Mouse (Mus musculus): ENCODE results near the gene Ptprg. TPM values are rescaled to one million over a fixed set of nuclear protein-coding genes. Genes with fewer than 3 reads are reported as not detected.

Gene Ptprg
- polyA plus RNA-seq (2015; fragmentation: Nextera tagmentation; extraction: Ambion mirVana), result 16.4 and 17.3 TPM in 2 replicates

GRCm38 (mm10) chr14:11553273-11553665 is at the start of gene Ptprg:
Gene Ptprg, plus strand, starts transcription at chr14:11553532.
- H3K4me2 ChIP-seq, result peak within 1 kb of the TSS; percentile 90
- H3K4me3 ChIP-seq, result peak within 1 kb of the TSS; percentile 89
- H3K27ac ChIP-seq, result peak within 1 kb of the TSS; percentile 99
- H3K36me3 ChIP-seq, result no peaks in the 10 kb centered on the region
- 1% methylated on average over 28 of the region's 40 CpGs for WGBS
- H3K27me3 ChIP-seq, result no peaks in the 10 kb centered on the region
- H3K9ac ChIP-seq, result peak within 1 kb of the TSS; percentile 92
- peaks cover 17% of the 10 kb centered on the region for H3K4me1 ChIP-seq (replicated peaks)
- H3K9me3 ChIP-seq (replicated peaks), result no peaks in the 10 kb centered on the region
- peak; percentile 83 for ATAC-seq (replicated peaks; ENCODE audit: insufficient number of reproducible peaks, insufficient read depth, low FRiP score, low read depth)

- 70% methylated on average over 7 of the region's 7 CpGs for WGBS
- H3K9ac ChIP-seq, result no peak overlapping the region
Observed at GRCm38 (mm10) chr14:11503803-11504365, 49.4 kb upstream of the Ptprg start.

GRCm38 (mm10) chr14:11510173-11510572 is 43.2 kb upstream of the Ptprg start:
- Histone ChIP-seq H3K4me2 (no peak overlapping the region), H3K27ac (no peak overlapping the region), H3K9ac (no peak overlapping the region), H3K9me3 (replicated peaks) (no peaks in the 10 kb centered on the region), H3K4me1 (replicated peaks) (peaks cover 6% of the 10 kb centered on the region; the same call in 1 of the 2 replicates), H3K4me3 (no peak overlapping the region), H3K27me3 (no peaks in the 10 kb centered on the region), H3K36me3 (no peaks in the 10 kb centered on the region)
- no peak for ATAC-seq (replicated peaks; ENCODE audit: insufficient number of reproducible peaks, insufficient read depth, low FRiP score, low read depth)
- 36% methylated on average over 1 of the region's 1 CpGs for WGBS

More at GRCm38 (mm10) chr14:11503803-11504365, 49.4 kb upstream of the Ptprg start:
- H3K27ac ChIP-seq, result no peak overlapping the region
- H3K4me1 ChIP-seq (replicated peaks), result 0 out of 2 replicates have a peak, but pooled peaks cover 2% of the 10 kb centered on the region
- no peak overlapping the region for H3K4me3 ChIP-seq
- H3K4me2 ChIP-seq, result no peak overlapping the region
- ATAC-seq (replicated peaks; ENCODE audit: insufficient number of reproducible peaks, insufficient read depth, low FRiP score, low read depth), result no peak
- H3K27me3 ChIP-seq, result no peaks in the 10 kb centered on the region
- no peaks in the 10 kb centered on the region for H3K9me3 ChIP-seq (replicated peaks)
- H3K36me3 ChIP-seq, result no peaks in the 10 kb centered on the region

GRCm38 (mm10) chr14:11519171-11519570 is 34.2 kb upstream of the Ptprg start:
- no peak for ATAC-seq (replicated peaks; ENCODE audit: insufficient number of reproducible peaks, insufficient read depth, low FRiP score, low read depth)

GRCm38 (mm10) chr14:11523052-11523451 is 30.3 kb upstream of the Ptprg start:
- Histone ChIP-seq H3K36me3 (no peaks in the 10 kb centered on the region), H3K9ac (no peak overlapping the region), H3K27ac (no peak overlapping the region), H3K4me1 (replicated peaks) (peaks cover 3% of the 10 kb centered on the region; the same call in 1 of the 2 replicates), H3K27me3 (no peaks in the 10 kb centered on the region), H3K4me3 (no peak overlapping the region), H3K4me2 (no peak overlapping the region), H3K9me3 (replicated peaks) (no peaks in the 10 kb centered on the region)
- 84% methylated on average over 3 of the region's 3 CpGs for WGBS
- no peak for ATAC-seq (replicated peaks; ENCODE audit: insufficient number of reproducible peaks, insufficient read depth, low FRiP score, low read depth)

More at GRCm38 (mm10) chr14:11519171-11519570, 34.2 kb upstream of the Ptprg start:
- peaks cover 3% of the 10 kb centered on the region; the same call in 1 of the 2 replicates for H3K4me1 ChIP-seq (replicated peaks)
- 91% methylated on average over 2 of the region's 2 CpGs for WGBS
- no peaks in the 10 kb centered on the region for H3K27me3 ChIP-seq
- H3K27ac ChIP-seq, result no peak overlapping the region
- no peaks in the 10 kb centered on the region for H3K9me3 ChIP-seq (replicated peaks)
- no peak overlapping the region for H3K4me2 ChIP-seq
- H3K9ac ChIP-seq, result no peak overlapping the region
- H3K4me3 ChIP-seq, result no peak overlapping the region
- H3K36me3 ChIP-seq, result no peaks in the 10 kb centered on the region

GRCm38 (mm10) chr14:11529591-11529990 is 23.7 kb upstream of the Ptprg start:
- 84% methylated on average over 4 of the region's 4 CpGs for WGBS
- ATAC-seq (replicated peaks; ENCODE audit: insufficient number of reproducible peaks, insufficient read depth, low FRiP score, low read depth), result no peak
- Histone ChIP-seq H3K4me3 (no peak overlapping the region), H3K9me3 (replicated peaks) (no peaks in the 10 kb centered on the region), H3K27me3 (no peaks in the 10 kb centered on the region), H3K4me1 (replicated peaks) (no peaks in the 10 kb centered on the region; the same call in 1 of the 2 replicates), H3K27ac (no peak overlapping the region), H3K36me3 (no peaks in the 10 kb centered on the region), H3K9ac (no peak overlapping the region), H3K4me2 (no peak overlapping the region)

GRCm38 (mm10) chr14:11534456-11534855 is 18.9 kb upstream of the Ptprg start:
- H3K36me3 ChIP-seq, result no peaks in the 10 kb centered on the region
- no peak overlapping the region for H3K27ac ChIP-seq
- 55% methylated on average over 1 of the region's 1 CpGs for WGBS
- no peak overlapping the region for H3K4me2 ChIP-seq
- H3K9ac ChIP-seq, result no peak overlapping the region
- no peak overlapping the region for H3K4me3 ChIP-seq
- no peaks in the 10 kb centered on the region for H3K9me3 ChIP-seq (replicated peaks)
- ATAC-seq (replicated peaks; ENCODE audit: insufficient number of reproducible peaks, insufficient read depth, low FRiP score, low read depth), result no peak
- no peaks in the 10 kb centered on the region for H3K27me3 ChIP-seq
- no peaks in the 10 kb centered on the region; the same call in 1 of the 2 replicates for H3K4me1 ChIP-seq (replicated peaks)

- 73% methylated on average over 5 of the region's 5 CpGs for WGBS
Observed at GRCm38 (mm10) chr14:11536121-11536520, 17.2 kb upstream of the Ptprg start.

GRCm38 (mm10) chr14:11551892-11552291 is 1.4 kb upstream of the Ptprg start:
- H3K4me3 ChIP-seq, result peak overlapping the region; percentile 89
- H3K4me1 ChIP-seq (replicated peaks), result peaks cover 15% of the 10 kb centered on the region
- H3K4me2 ChIP-seq, result peak overlapping the region; percentile 90
- H3K36me3 ChIP-seq, result no peaks in the 10 kb centered on the region
- no peak for ATAC-seq (replicated peaks; ENCODE audit: insufficient number of reproducible peaks, insufficient read depth, low FRiP score, low read depth)
- no peaks in the 10 kb centered on the region for H3K27me3 ChIP-seq
- 17% methylated on average over 11 of the region's 11 CpGs for WGBS
- H3K27ac ChIP-seq, result no peak overlapping the region
- no peak overlapping the region for H3K9ac ChIP-seq
- H3K9me3 ChIP-seq (replicated peaks), result no peaks in the 10 kb centered on the region

More at GRCm38 (mm10) chr14:11536121-11536520, 17.2 kb upstream of the Ptprg start:
- Histone ChIP-seq H3K36me3 (no peaks in the 10 kb centered on the region), H3K9ac (no peak overlapping the region), H3K4me2 (no peak overlapping the region), H3K9me3 (replicated peaks) (no peaks in the 10 kb centered on the region), H3K4me1 (replicated peaks) (no peaks in the 10 kb centered on the region; the same call in 1 of the 2 replicates), H3K4me3 (no peak overlapping the region), H3K27ac (no peak overlapping the region), H3K27me3 (no peaks in the 10 kb centered on the region)
- ATAC-seq (replicated peaks; ENCODE audit: insufficient number of reproducible peaks, insufficient read depth, low FRiP score, low read depth), result no peak

GRCm38 (mm10) chr14:11552521-11553272 is 635 bp upstream of the Ptprg start:
- Histone ChIP-seq H3K27me3 (no peaks in the 10 kb centered on the region), H3K4me1 (replicated peaks) (peaks cover 17% of the 10 kb centered on the region), H3K27ac (peak overlapping the region; percentile 99), H3K36me3 (no peaks in the 10 kb centered on the region), H3K9me3 (replicated peaks) (no peaks in the 10 kb centered on the region), H3K4me2 (peak overlapping the region; percentile 90), H3K9ac (peak overlapping the region; percentile 92), H3K4me3 (peak overlapping the region; percentile 89)
- no peak for ATAC-seq (replicated peaks; ENCODE audit: insufficient number of reproducible peaks, insufficient read depth, low FRiP score, low read depth)
- 2% methylated on average over 33 of the region's 33 CpGs for WGBS

GRCm38 (mm10) chr14:11553679-11554305 is 460 bp downstream of the Ptprg start:
- Histone ChIP-seq H3K27ac (peak overlapping the region; percentile 99), H3K9ac (peak overlapping the region; percentile 92), H3K9me3 (replicated peaks) (no peaks in the 10 kb centered on the region), H3K27me3 (no peaks in the 10 kb centered on the region), H3K36me3 (no peaks in the 10 kb centered on the region), H3K4me1 (replicated peaks) (peaks cover 17% of the 10 kb centered on the region), H3K4me3 (peak overlapping the region; percentile 89), H3K4me2 (peak overlapping the region; percentile 90)
- peak; percentile 44 for ATAC-seq (replicated peaks; ENCODE audit: insufficient number of reproducible peaks, insufficient read depth, low FRiP score, low read depth)
- under 1% methylated on average over 57 of the region's 57 CpGs for WGBS

Data from heart, embryonic 15.5 days (tissue).